Mouse (Mus musculus) retina, adult 2 months (tissue): ENCODE data around the gene Abo.
A peak's percentile ranks its signal among the peaks of the same experiment; 100 is the strongest.
"Not testable (repeated sequence)": the region's sequence is repeated elsewhere in the genome, so short reads cannot be mapped to it uniquely, and the experiment has no call there.

Source experiments
- DNase-seq: peaks from one replicate; pipeline ENCODE4 v3.0.0-alpha.2; 2012; ENCODE audit warnings: low read depth, low spot score

Abo gene

DNA sequence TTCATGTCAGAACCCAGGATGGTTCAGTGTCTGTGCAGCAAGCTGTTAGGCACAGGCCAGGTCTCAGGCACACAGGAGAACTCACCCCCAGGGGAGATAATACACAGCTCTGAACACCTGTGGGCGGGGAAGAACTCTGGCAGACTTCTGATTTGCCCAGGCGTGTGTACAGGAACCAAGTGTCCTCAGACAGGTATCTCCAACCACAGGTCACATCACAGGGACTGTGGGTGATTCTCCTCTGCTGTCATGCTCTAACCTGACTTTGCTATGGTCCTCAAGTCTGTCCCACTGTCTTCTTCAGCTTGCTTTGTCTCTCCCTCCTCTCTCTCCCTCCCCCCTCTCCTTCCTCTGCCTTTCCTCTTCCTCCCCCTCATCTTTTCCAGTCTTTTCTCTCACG, at the start of gene Abo:
Gene Abo, minus strand, starts transcription at position 101 of the 400 bp plus-strand sequence.
- DNase-seq, result no peak

DNA sequence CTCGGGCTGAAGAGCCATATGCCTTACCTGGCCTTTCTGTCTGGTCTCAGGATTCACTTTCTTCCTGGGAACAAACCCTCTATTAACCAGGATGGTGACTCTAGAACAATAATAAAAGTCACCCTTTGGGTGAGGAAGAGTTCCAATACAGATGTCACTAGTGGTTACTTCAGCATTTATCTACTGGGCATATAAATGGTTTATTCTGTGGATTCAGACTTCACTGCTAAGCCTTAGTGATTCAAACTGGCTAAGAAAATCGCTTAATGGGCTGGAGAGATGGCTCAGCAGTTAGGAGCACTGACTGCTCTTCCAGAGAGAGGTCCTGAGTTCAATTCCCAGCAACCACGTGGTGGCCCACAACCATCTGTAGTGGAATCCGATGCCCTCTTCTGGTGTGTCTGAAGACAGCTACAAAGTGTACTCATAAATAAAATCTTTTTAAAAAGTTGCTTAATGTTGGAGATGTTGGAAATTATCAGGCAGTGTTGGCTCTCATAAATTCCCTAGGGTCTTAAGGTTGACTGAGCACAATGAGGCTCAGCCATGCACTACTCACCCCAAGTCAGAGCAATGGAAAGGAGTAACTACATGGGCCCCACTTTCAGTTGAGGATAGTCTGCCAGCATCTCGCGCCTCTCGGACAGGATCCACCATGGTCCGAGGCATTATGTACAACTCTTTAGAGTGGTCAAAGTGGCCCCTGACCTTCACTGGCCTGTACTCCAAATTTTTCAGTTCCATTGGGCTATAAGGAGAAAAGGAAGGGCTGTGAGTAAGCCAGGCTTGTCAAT, 49.6 kb upstream of the Abo start:
- no peak for DNase-seq

DNA sequence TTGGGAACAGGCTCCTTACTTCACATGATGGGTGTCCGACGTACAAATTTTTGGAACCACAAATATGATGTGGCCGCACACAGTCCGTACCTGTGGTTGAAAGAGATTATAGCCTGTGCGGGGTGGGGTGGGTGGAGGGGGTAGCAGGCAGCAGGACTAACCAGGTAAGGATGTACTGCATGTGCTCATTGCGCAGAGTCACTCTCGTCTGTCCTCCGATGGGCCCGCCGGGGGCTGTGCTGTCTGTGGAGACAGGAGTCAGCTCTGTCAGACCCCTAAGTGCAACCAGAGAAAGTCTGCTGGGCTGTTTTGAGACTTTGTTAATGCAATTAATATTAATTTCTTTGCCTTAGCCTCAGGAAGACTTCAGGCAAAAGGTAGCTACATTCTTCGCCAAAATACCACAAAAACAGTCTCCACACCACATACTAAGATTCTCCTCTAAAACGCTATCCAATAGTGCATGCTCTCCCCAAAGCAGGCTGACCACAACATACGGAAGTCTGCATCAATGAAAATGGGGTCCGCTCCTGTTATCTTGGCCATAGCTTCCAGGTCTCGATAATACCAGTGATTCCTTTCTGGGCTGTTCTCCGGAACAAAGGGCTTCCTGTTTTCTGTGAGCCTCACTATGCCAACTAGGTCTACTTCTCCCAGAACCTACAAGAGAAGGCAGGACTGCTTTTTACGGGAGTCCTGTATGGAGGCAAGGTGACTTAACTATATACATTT, 48.8 kb upstream of the Abo start:
- no peak for DNase-seq

DNA sequence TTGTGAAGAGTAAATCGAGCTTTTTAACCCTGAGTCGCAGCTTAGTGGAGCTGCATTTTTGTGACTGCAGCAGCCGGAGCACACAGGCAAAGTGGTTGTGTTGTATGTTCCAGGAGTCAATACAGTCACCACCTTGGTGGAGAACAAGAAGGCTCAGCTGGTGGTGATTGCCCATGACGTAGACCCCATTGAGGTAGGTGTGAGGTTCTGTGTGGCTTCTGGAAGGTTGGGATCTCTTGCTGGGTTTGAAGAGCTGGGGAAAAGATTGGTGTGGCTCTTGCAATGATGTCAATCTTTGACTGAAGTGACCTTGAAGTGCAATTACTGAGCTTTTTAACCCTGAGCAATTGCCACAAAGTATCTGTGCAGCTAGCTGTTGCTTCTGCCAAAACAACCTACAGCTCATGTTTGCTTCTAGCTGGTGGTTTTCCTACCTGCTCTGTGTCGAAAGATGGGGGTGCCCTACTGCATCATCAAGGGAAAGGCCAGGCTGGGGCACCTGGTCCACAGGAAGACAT, 47.5 kb upstream of the Abo start:
- DNase-seq, result no peak

DNA sequence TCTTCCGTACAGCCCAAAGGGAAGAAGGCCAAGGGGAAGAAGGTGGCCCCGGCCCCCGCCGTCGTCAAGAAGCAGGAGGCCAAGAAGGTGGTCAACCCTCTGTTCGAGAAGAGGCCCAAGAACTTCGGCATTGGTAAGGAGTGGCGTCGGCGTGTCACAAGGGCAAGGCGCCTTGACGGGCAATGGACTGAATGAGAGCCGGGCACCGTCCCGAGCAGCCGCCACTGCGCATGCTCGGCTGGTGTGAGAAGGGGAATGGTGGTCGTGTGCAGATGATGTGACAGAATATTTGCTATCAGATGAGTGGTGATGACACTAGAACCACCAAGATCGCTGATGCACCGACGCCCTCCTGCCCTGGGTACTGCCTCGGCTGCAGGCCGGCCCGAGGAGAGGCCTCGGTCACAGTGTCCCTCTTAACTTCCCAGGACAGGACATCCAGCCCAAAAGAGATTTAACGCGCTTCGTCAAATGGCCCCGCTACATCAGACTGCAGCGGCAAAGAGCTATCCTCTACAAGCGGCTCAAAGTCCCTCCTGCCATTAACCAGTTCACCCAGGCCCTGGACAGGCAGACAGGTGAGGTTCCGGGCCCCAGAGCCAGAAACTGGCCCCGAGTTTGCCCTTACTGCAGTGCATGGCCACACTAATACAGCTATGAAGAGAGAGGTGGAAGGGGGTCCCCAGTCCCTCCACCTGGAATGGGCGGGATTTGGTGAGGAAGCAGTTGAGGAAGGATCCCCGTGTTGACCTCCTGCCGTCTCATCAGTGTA, 46.4 kb upstream of the Abo start:
- no peak for DNase-seq

DNA sequence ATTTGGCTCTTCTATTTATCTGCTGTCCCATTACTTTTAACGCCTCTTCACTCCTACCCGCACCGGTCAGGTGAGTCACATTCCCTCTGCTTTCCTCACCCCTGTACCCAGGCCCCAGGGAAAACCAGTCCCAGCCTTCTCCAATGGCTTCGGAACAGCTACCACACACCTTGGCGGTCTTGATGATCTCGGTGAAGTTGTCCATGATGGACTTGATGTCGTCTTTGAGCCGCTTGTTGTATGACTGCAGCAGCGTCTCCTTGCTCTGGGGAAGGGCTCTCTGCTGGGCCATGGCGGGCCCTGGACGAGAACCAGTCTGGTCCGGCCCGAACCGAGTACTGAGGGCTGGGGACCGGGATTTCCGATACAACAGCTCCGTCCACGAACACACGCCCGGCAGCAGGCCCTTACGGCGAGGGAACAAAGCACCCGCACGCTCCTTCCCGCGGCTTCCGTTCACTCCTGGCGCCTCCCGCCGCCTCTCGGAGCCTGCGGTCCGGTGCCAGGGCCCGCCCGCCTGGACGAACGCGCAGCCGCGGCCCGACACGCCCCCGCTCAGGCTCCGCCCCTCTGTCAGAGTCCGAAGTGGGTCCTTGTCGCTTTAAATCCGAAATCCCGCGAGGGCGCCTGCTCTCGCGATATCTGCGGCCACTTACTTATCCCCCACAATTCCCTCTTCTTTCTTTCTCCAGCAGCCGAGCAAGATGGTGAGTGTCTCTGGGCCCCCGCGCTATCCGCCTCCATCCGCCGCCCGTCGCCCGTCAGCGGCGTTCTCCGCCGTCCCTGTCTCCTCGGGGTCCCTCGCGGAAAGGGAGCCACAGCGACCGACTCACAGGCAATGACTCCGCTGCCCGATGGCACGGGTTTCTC, 45.6 kb upstream of the Abo start, which contains the start of the genes Med22 and Rpl7a:
Gene Med22, minus strand, starts transcription at position 554 of the 870 bp plus-strand sequence.
Gene Rpl7a, plus strand, starts transcription at position 641 of the 870 bp plus-strand sequence.
- DNase-seq, result peak; percentile 98

DNA sequence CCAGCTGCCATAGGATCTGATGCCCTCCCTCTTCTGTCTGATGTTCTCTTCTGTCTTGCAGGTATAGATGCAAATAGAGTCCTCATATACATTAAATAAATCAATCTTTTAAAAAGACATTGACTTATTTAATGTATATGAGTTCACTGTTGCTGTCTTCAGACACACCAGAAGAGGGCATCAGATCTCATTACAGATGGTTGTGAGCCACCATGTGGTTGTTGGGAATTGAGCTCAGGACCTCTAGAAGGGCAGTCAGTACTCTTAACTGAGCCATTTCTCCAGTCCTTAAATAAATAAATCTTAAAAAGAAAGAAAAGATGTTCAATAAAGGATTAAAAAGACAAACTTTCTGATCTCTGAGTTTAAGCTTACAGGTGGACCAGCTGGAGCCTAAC, 44.6 kb upstream of the Abo start:
- DNase-seq, result no peak

DNA sequence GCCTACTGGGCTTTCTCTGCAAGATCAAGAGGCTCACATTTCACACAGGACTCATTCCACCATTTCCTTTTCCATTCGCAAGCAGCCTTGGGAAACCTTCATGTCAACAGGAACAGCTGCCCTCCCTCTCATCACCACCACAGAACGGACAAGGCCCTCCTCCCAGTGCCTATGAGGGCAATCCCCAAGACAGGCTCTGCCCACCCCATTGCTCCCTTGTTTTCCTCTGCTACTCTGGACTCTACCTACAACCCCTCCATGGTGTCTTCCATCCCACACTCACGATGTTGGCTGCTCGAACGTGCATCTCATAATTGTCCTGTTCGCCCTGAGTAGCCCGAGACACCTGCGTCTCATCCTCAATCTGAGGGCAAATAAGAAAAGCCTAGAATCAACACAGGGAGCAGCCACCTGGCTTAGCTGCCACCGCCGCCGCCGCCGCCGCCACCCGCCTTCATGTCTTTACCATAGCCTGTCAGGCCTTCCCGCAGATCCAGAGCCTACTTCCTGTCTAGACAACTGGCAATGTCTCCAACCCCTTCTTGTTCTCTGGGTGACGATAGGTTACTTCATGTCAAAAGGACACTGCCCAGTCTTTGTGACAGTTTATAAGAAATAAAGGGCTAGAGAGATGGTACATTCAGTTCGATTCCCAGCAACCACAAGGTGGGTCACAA, 44.1 kb upstream of the Abo start:
- DNase-seq, result no peak

DNA sequence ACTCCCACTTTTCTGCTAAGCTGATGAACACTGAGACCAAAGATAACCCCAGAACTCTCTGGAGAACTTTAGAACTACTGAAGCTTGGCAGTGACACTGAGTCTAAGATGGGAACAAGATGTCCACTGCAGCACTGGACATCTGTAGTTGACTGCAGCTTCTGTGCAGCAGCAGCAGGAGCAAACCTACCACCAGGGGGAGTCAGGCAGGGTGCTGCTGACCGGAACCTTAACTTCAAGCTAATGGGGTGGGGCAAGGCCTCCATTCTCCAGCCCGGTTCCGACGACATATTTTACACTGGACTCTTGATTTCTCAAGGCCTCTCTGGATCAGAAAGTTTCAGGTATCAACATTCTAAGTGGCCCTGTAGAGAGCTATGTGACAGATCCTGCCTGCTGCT, 42.3 kb upstream of the Abo start:
- no peak for DNase-seq

DNA sequence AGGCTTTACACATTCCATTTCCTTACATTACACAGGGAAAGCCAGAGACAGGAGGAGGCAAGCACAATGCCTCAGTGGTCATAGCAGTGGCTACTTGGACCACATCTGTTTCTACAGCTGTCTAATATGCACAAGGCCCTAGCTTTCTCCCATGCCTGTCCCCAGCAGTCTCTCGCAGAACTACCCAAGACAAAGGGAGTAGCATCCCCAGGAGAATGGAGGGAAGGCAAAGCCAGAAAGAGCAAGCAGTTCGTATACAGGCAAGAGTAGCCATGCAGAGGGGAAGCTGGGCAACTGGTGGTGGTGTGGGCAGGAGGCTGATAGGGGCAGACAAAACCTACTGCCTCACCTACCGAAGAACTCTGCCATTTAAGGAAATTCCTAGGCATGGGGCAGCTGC, 41.7 kb upstream of the Abo start:
- DNase-seq, result no peak

DNA sequence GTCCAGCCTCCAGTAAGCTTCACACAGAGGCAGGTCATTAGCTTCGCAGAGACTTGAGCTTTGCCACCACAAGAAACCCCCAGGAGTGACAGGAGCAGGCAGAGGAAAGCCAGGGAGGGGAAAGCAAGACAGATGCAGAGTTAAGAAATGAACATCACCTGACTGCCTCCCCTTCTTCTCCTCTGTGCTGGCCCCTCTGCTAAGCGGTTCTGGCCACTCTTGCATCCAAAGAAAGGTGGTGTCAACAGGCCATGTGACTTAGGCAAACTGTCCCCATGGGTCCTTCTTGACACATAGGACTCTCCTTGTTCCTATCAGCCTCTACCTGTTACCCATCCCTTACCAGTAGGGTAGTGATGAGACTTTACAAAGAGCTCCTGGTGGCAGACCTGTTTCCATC, 41.2 kb upstream of the Abo start:
- DNase-seq, result no peak

DNA sequence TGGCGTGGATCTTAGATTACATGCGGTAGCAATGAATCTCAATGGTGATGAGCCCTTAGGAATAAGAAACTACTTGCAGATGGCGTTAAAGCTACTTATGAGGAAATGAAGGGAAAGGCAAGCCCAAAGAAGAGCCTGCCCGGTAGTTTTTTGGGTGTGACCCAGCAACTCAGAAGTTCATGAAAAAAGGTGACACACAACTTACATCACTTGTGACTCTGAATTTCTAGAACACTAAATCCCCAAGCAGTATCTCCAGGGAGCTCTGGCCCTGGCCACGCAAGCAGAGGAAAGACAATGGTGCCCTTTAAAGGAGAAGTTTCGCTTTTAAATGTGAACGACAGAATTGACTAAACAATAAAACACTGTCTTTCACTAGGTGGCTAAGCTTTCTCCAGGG, 38.5 kb upstream of the Abo start:
- DNase-seq, result no peak

DNA sequence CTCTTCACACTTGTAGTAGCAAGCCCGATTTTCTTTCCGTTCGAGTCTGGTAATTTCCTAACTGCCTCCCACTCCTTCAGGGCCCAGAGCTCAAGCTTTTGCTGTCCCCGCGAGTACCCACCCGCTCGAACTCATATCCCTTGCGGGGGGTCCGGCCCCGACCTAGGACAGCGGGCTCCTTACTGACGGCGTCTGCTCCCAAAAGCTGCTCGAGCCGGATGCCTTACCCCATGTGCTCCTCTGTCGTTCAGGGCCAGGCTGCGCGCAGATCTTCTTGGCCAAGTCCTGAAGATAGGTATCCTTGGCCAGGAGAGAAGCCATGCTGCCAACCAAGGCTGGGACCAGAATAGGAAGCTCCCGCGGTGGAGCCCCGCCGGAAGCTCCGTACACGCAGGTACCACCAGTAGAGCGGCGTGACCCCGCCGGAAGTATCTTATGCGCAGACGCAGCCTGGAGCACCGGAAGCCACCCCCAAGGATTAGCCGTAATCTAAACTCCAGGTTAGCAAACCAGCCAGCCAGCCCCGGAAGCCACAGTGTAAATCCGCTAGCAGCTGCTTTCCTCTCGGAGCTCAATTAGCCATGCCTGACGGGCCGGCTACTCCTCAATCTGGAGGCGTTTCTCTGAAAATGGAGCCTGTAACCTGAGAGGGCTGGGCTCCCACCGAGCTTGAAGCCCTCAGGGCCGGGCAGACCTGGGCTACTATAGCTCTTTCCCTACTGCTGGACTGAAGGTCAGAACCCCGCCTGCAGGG, 37.9 kb upstream of the Abo start, which contains the start of gene Surf6:
Gene Surf6, minus strand, starts transcription at position 413 of the 754 bp plus-strand sequence.
- DNase-seq, result peak; percentile 93

DNA sequence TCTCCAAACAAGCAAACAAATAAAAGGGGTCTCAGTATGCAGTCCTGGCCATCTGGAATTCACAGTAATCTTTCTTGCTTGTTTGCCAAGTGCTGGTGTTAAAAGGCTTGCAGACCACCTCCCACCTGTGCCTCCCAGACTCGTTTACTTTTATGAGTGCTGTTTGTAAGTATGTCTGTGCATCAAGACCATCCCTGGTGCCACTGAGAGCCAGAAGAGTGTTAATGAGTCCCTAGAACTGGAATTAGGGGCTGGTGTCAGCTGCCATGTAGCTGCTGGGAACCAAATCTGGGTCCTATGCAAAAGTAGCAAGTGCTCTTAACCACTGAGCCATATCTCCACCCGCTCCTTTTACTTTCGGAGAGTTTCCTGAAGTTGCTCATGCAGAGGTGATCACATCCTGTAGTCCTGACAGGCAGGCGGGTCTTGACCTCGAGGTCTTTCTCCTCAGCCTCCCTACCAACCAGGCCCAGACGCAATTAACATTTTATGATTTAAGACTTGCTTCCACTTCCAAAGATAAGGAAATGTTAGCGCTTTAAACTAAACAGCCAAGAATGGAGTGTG, 37.1 kb upstream of the Abo start:
- DNase-seq, result no peak

DNA sequence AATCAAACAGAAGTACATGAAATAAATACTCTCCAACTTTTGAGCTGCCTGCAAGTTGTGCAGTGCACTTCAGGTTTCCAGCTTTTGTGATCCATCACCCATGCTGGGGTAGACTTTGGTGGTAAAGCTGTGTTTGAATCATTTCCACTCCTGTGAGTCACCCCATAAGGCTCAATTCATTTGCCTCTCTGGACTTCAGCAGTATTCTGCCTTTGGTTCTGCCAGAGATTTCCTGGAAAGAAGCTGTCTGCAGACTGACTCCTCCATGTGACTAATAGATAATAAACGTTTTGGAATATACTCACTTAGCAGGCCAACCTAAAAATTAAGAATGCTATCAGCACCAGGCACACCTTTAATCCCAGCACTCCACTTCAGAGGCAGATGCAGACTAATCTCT, 36.0 kb upstream of the Abo start:
- DNase-seq, result no peak

DNA sequence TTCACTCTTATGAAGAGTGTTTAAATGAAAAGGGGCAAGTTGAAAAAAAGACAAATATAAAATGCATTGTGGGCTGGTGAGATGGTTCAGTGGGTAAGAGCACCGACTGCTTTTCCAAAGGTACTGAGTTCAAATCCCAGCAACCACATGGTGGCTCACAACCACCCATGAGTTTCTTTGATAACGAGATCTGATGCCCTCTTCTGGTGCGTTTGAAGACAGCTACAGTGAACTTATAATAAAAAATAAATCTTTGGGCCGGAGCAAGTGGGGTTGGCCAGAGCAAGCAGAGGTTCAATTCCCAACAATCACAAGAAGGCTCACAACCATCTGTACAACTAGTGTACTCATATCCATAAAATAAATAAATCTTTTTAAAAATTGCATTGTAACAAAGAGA, 31.1 kb upstream of the Abo start:
- no peak for DNase-seq

DNA sequence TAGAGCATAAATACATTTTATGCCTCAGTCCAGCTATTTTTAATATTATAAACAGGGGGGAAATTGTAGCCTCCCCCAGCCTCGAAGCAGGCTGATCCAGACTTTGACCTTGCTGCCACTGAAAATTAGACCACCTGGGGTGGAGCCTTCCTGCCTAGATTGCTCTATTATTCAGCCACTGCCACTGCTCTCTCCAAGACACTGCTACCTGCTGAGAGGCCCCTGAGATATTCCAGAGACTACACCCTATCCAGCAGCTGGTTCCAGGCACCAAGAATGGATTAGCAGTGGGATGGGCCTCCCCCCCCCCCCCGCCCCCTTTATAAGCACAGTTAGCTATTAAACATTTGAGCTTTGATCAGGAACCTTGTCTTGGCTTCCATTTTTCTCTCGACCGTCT, 21.4 kb upstream of the Abo start:
- DNase-seq, result not testable (repeated sequence)

DNA sequence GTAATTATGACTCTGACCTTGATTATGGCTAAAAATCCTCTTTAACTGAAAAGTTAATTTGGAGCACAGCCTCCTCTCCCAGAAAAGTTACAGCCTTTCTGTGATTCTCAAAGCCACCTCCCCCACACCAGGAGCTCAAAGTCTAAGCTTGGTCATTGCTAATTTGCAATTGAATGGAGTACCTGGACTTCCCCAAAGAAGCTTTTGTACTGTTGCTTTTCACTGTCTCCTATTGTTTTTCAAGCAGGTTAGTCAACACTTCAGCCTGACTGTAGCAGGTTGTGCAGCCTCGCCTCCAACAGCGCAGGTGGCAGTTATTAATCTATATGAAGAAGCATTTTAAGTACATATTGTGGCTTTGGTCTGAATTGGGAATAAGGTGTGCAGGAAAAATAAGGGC, 20.8 kb upstream of the Abo start:
- not testable (repeated sequence) for DNase-seq

DNA sequence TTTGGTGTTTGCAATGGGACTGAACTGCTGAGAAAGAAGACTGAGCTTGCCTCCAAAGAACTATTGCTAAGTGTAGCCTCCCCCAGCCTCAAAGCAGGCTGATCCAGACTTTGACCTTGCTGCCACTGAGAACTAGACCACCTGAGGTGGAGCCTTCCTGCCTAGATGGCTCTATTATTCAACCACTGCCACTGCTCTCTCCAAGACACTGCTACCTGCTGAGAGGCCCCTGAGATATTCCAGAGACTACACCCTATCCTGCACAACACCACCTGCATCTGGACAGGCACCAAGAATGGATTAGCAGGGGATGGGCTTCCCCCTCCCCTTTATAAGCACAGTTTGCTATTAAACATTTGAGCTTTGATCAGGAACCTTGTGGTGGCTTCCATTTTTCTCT, 13.8 kb upstream of the Abo start:
- no peak for DNase-seq
